Comparison of ENCODE assay signal across 15 mouse cellular contexts in genomic region chr1:60853330-60853956, GRCm38 (mm10). TPM values are rescaled to one million over a fixed set of nuclear protein-coding genes. Genes with fewer than 3 reads are reported as not detected.
DNase-seq lines count a peak whose midpoint lies in the region; TF ChIP-seq lines count a peak whose summit lies in the region.
"Had no signal": no experiment of that assay in that cellular context is flagged by ENCODE, and none has a peak within 500 bp of the region (broad histone marks: within the 10 kb centered on the region; RNA-seq: fewer than 3 reads in every experiment).

No protein-coding gene starts in this region.

- no peaks in the 10 kb centered on the region for H3K36me3 ChIP-seq in heart, embryonic 10.5 days
- H3K36me3 ChIP-seq in ES-E14 (ENCODE audit: control insufficient read depth, insufficient read depth, low read length, poor library complexity, severe bottlenecking) = no peaks in the 10 kb centered on the region

- WGBS in heart, embryonic 10.5 days = 49% methylated on average over 7 of the region's 7 CpGs

- no peak for DNase-seq in heart, embryonic 10.5 days (ENCODE audit: low spot score)
- no peak for DNase-seq in heart, adult 18-20 months
- DNase-seq in testis, postnatal 14 days (ENCODE audit: low spot score) = peak; percentile 54
- no peak for DNase-seq in testis, postnatal 10 days (ENCODE audit: low spot score)
- no peak for DNase-seq in ES-E14 (ENCODE audit: low read depth, low spot score)
- DNase-seq in naive thymus-derived CD4-positive, alpha-beta T cell, adult 2 months (ENCODE audit: low read depth) = peak; percentile 70
- DNase-seq in left cerebral cortex, adult 11 months (ENCODE audit: low spot score) = no peak
- no peak for DNase-seq in adipocyte (ENCODE audit: low spot score)
- DNase-seq: cerebellum, adult 11-12 months; kidney, postnatal 25 days; layer of hippocampus, postnatal 36 days; lung, embryonic 14.5 days had no signal

- peak overlapping the region; percentile 12; the same call in 1 of the 2 replicates for H3K27ac ChIP-seq in heart, embryonic 10.5 days
- H3K27ac ChIP-seq in ES-E14 (ENCODE audit: insufficient read depth, low read depth, low read length, poor library complexity, severe bottlenecking) = peak overlapping the region; percentile 99

- H3K9me3 ChIP-seq in heart, embryonic 10.5 days = no peaks in the 10 kb centered on the region
- H3K9me3 ChIP-seq in ES-E14 (ENCODE audit: control insufficient read depth, insufficient read depth, low read depth, low read length) = no peaks in the 10 kb centered on the region

- in situ Hi-C loops in ES-E14 (cut with MboI; ENCODE audit: low sequenced_read_pairs in 2 of 2, unreplicated experiment in 2 of 2) = loop anchor here (10.0 to 25.0 kb wide), 3 partner anchors 289 to 416 kb away; partner anchors contain the start of gene Raph1 (in 1 of the 2)

- peak overlapping the region; percentile 39 for H3K9ac ChIP-seq in ES-E14 (ENCODE audit: insufficient read depth, low read depth, low read length, poor library complexity, severe bottlenecking)
- H3K9ac ChIP-seq: lung, embryonic 14.5 days had no signal

- no peaks in the 10 kb centered on the region for H3K27me3 ChIP-seq in heart, embryonic 10.5 days (ENCODE audit: insufficient read depth, poor library complexity, severe bottlenecking)

- H3K4me3 ChIP-seq in heart, embryonic 10.5 days = no peak overlapping the region
- H3K4me3 ChIP-seq in ES-E14 (ENCODE audit: insufficient read depth in 1 of 2, low read depth in 1 of 2, low read length in 2 of 2, poor library complexity in 1 of 2, severe bottlenecking in 1 of 2) = peak overlapping the region in 1 of 2 experiments; percentile 0; a peak in 1 of 4 replicates

- peaks cover 31% of the 10 kb centered on the region for H3K4me1 ChIP-seq in heart, embryonic 10.5 days
- peaks cover 26 to 30% of the 10 kb centered on the region in 2 experiments for H3K4me1 ChIP-seq in ES-E14 (ENCODE audit: control insufficient read depth in 2 of 2, insufficient read depth in 2 of 2, low read length in 2 of 2, poor library complexity in 1 of 2)

TF ChIP-seq in ES-E14, 5 proteins besides CTCF, POLR2A, EP300 and RAD21:
- TF ChIP-seq ZNF384 (IDR thresholded peaks at IDR 0.05; ENCODE audit: low read depth, low read length) (0 out of 2 replicates have a peak, but pooled peaks have one; percentile 53), ZC3H11A (IDR thresholded peaks at IDR 0.05; ENCODE audit: borderline replicate concordance, low read depth, low read length) (no peak), MAFK (IDR thresholded peaks at IDR 0.05; ENCODE audit: insufficient read depth, low read depth, low read length) (no peak), CHD2 (IDR thresholded peaks at IDR 0.05; ENCODE audit: low read depth, low read length) (0 out of 2 replicates have a peak, but pooled peaks have one; percentile 31), HCFC1 (IDR thresholded peaks at IDR 0.05; ENCODE audit: borderline replicate concordance, insufficient read depth, low read length) (no peak)
TF ChIP-seq in ES-E14: peak in this region for 2.

RNA-seq across cellular contexts. Expression of gene Ctla4, which starts 33.4 kb away (rescaled TPM):
- not detected in 2 replicates for polyA plus RNA-seq in heart, embryonic 10.5 days (2016; fragmentation: Nextera tagmentation; extraction: Ambion mirVana)
- total RNA-seq in heart, adult 18-20 months (2021) = 1 to 10 TPM in 1 of 2 experiments, under 1 TPM in 1; 0.57 to 1.1 TPM
- not detected in 2 replicates for total RNA-seq in ES-E14 (2012; rRNA removed)
- total RNA-seq: layer of hippocampus, postnatal 36 days had no signal
- polyA plus RNA-seq: gonadal fat pad, adult 2 months; intestine, embryonic 14.5 days; lung, embryonic 14.5 days; neural tube, embryonic 11.5 days had no signal

Comparison
In these comparisons a context has a peak if more than half of its experiments do, and no peak if none do; other contexts are left out.
1. DNase-seq: peak in testis, postnatal 14 days (single experiment) and naive thymus-derived CD4-positive, alpha-beta T cell, adult 2 months (single experiment); none in heart, embryonic 10.5 days (single experiment), heart, adult 18-20 months (0 of 2), testis, postnatal 10 days (single experiment), ES-E14 (single experiment), left cerebral cortex, adult 11 months (single experiment) and adipocyte (single experiment).